Mouse (Mus musculus): Measurements from ENCODE around the gene Tecta. TPM values are rescaled to one million over a fixed set of nuclear protein-coding genes. Genes with fewer than 3 reads are reported as not detected.

Tecta gene
- polyA plus RNA-seq, 1 experiment from 2014 or later: 0.76 TPM

Small RNA genes within 50 kb of the gene (microRNA-seq; reads per million reads assigned to microRNA genes)
- gene Gm44311: not detected

Other genes with a start within 250 kb of the Tecta start
- 63.5 and 64.1 TPM in 2 replicates for gene Sc5d, start 135.7 kb downstream of the Tecta start, polyA plus RNA-seq (2016; fragmentation: Nextera tagmentation; extraction: Ambion mirVana)
- 5.1 and 5.4 TPM in 2 replicates for gene Tbcel, start 107.9 kb upstream of the Tecta start, polyA plus RNA-seq (2016; fragmentation: Nextera tagmentation; extraction: Ambion mirVana)

Data from neural tube, embryonic 12.5 days (tissue).